Mouse (Mus musculus) cortical plate, adult 2 months (tissue): ENCODE measurements at regions not wholly inside any gene's neighbourhood (a gene's known extent, or its start where the extent isn't known, plus 50 kb on each side); places are given as distances from the start of the nearest gene placed in this dataset.

Experiments
- CTCF ChIP-seq: fragments of 200-500 bp; IDR thresholded peaks from 2 replicates; pipeline ENCODE4 v1.5.1; 2011; ENCODE audit warnings: mild to moderate bottlenecking, control low read depth, low read length; ENCODE audit not compliant: insufficient read depth; ENCODE audit errors: extremely low read depth
- POLR2A ChIP-seq: fragments of 200-500 bp; IDR thresholded peaks from 2 replicates; pipeline ENCODE4 v1.6.1; 2011; ENCODE audit warnings: mild to moderate bottlenecking, low read length, control low read depth; ENCODE audit not compliant: insufficient read depth; ENCODE audit errors: extremely low read depth

DNA sequence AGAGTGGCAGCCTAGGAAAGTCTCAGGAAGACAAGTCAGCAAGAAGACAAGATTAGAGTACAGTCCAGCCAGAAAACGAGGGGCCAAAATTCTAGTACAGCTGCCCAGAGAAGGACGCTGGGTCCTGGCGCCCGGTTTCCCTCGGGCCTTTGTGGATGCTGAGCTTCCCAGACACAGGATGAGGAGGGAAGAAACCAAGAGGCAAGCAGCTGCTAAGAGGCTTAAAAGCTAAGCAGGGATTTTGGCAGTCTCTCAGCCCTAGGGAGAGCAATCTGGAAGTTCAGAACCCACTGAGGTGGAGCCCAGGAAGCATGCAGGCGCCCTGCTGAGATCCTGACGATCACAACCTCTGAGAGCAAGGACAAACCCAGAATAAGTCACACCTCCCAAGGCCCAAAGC, 363.1 kb upstream of the Mgmt start:
- TF ChIP-seq POLR2A (no peak), CTCF (no peak)
